ENCODE assay signal across 8 mouse cellular contexts in genomic region chr7:98307921-98308606, GRCm38 (mm10). TPM values are rescaled to one million over a fixed set of nuclear protein-coding genes. Genes with fewer than 3 reads are reported as not detected.
DNase-seq lines count a peak whose midpoint lies in the region; ATAC-seq and TF ChIP-seq lines count a peak whose summit lies in the region.

No protein-coding gene starts in this region.

- peak overlapping the region; percentile 80 for H3K4me3 ChIP-seq in kidney, embryonic 15.5 days (replicated peaks)
- peak overlapping the region; percentile 85 for H3K4me3 ChIP-seq in hindbrain, embryonic 14.5 days (replicated peaks; ENCODE audit: low read length)
- peak overlapping the region; percentile 80 for H3K4me3 ChIP-seq in midbrain, embryonic 16.5 days (ENCODE audit: low read depth, low read length)

- peak overlapping the region; percentile 73 for H3K4me2 ChIP-seq in kidney, embryonic 15.5 days
- H3K4me2 ChIP-seq in hindbrain, embryonic 14.5 days (replicated peaks) = peak overlapping the region; percentile 86
- peak overlapping the region; percentile 55 for H3K4me2 ChIP-seq in midbrain, embryonic 16.5 days (ENCODE audit: low read length)

- no peak for TF ChIP-seq POLR2A in brain, embryonic 14.5 days (IDR thresholded peaks at IDR 0.05; ENCODE audit: borderline replicate concordance, extremely low read depth, insufficient read depth, insufficient read length, poor library complexity, severe bottlenecking)

- no peak overlapping the region for H3K27ac ChIP-seq in kidney, embryonic 15.5 days
- H3K27ac ChIP-seq in hindbrain, embryonic 14.5 days = peak overlapping the region; percentile 69
- H3K27ac ChIP-seq in midbrain, embryonic 16.5 days (ENCODE audit: low read length) = no peak overlapping the region

- peak overlapping the region; percentile 80; the same call in 1 of the 2 replicates for H3K9ac ChIP-seq in kidney, embryonic 15.5 days
- peak overlapping the region; percentile 84 for H3K9ac ChIP-seq in hindbrain, embryonic 14.5 days
- peak overlapping the region; percentile 86 for H3K9ac ChIP-seq in midbrain, embryonic 16.5 days (ENCODE audit: low read depth, low read length)

- H3K36me3 ChIP-seq in kidney, embryonic 15.5 days = no peaks in the 10 kb centered on the region
- no peaks in the 10 kb centered on the region for H3K36me3 ChIP-seq in hindbrain, embryonic 14.5 days (replicated peaks; ENCODE audit: control insufficient read depth, insufficient read depth)
- no peaks in the 10 kb centered on the region for H3K36me3 ChIP-seq in midbrain, embryonic 16.5 days (ENCODE audit: control insufficient read depth, insufficient read depth, low read length)

- H3K27me3 ChIP-seq in kidney, embryonic 15.5 days = 0 out of 2 replicates have a peak, but pooled peaks cover 3% of the 10 kb centered on the region
- no peaks in the 10 kb centered on the region for H3K27me3 ChIP-seq in hindbrain, embryonic 14.5 days (ENCODE audit: control insufficient read depth, insufficient read depth, low read length)
- H3K27me3 ChIP-seq in midbrain, embryonic 16.5 days (ENCODE audit: control insufficient read depth, insufficient read depth, low read depth, low read length) = no peaks in the 10 kb centered on the region

- 46% methylated on average over 9 of the region's 9 CpGs for WGBS in kidney, embryonic 15.5 days
- 41% methylated on average over 9 of the region's 9 CpGs for WGBS in hindbrain, embryonic 14.5 days
- WGBS in midbrain, embryonic 16.5 days = 41% methylated on average over 9 of the region's 9 CpGs

- no peak for DNase-seq in kidney, adult 11 months
- DNase-seq in brain, embryonic 14.5 days (ENCODE audit: low read depth) = peak; percentile 74
- peak; percentile 36 for DNase-seq in hindbrain, embryonic 14.5 days (ENCODE audit: low spot score)
- DNase-seq in right cerebral cortex, postnatal 36 days (ENCODE audit: low spot score in 2 of 2) = no peak
- DNase-seq in layer of hippocampus, adult 9-11 months = no peak
- no peak for DNase-seq in thymus, postnatal 14 days

- H3K9me3 ChIP-seq in kidney, embryonic 15.5 days (replicated peaks) = no peaks in the 10 kb centered on the region
- H3K9me3 ChIP-seq in hindbrain, embryonic 14.5 days (ENCODE audit: control insufficient read depth, low read length) = no peaks in the 10 kb centered on the region
- H3K9me3 ChIP-seq in midbrain, embryonic 16.5 days (replicated peaks; ENCODE audit: control insufficient read depth, low read length, poor library complexity, severe bottlenecking) = no peaks in the 10 kb centered on the region

- H3K4me1 ChIP-seq in kidney, embryonic 15.5 days = peaks cover 13% of the 10 kb centered on the region
- peaks cover 9% of the 10 kb centered on the region for H3K4me1 ChIP-seq in hindbrain, embryonic 14.5 days (replicated peaks; ENCODE audit: control insufficient read depth, insufficient read depth, low read length)
- H3K4me1 ChIP-seq in midbrain, embryonic 16.5 days (ENCODE audit: control insufficient read depth, insufficient read depth, low read length) = peaks cover 13% of the 10 kb centered on the region

- TF ChIP-seq CTCF in brain, embryonic 14.5 days (IDR thresholded peaks at IDR 0.05; ENCODE audit: borderline replicate concordance, extremely low read depth, insufficient read depth, insufficient read length) = no peak

- ATAC-seq in kidney, embryonic 15.5 days (replicated peaks; ENCODE audit: low FRiP score) = no peak
- ATAC-seq in hindbrain, embryonic 14.5 days (ENCODE audit: low FRiP score) = no peak
- ATAC-seq in midbrain, embryonic 16.5 days = no peak

RNA-seq across cellular contexts. Expression of gene Acer3, which starts 12.9 kb away (rescaled TPM):
- polyA plus RNA-seq in kidney, embryonic 15.5 days (2015; fragmentation: Nextera tagmentation; extraction: Ambion mirVana) = 24.0 and 29.6 TPM in 2 replicates
- 10.5 and 11.0 TPM in 2 replicates for polyA plus RNA-seq in brain, embryonic 14.5 days (2012; rRNA removed)
- polyA plus RNA-seq in hindbrain, embryonic 14.5 days (2014; fragmentation: Nextera tagmentation; extraction: Ambion mirVana) = 27.1 and 27.4 TPM in 2 replicates
- polyA plus RNA-seq in midbrain, embryonic 16.5 days (2015; fragmentation: Nextera tagmentation; extraction: Ambion mirVana) = 20.6 and 22.5 TPM in 2 replicates

RNA-seq across cellular contexts. Expression of gene Tsku, which starts 53.1 kb away (rescaled TPM):
- 8.7 and 10.0 TPM in 2 replicates for polyA plus RNA-seq in kidney, embryonic 15.5 days (2015; fragmentation: Nextera tagmentation; extraction: Ambion mirVana)
- polyA plus RNA-seq in brain, embryonic 14.5 days (2012; rRNA removed) = 16.0 and 19.1 TPM in 2 replicates
- 9.5 and 11.7 TPM in 2 replicates for polyA plus RNA-seq in hindbrain, embryonic 14.5 days (2014; fragmentation: Nextera tagmentation; extraction: Ambion mirVana)
- 7.0 and 8.0 TPM in 2 replicates for polyA plus RNA-seq in midbrain, embryonic 16.5 days (2015; fragmentation: Nextera tagmentation; extraction: Ambion mirVana)

Comparison
In these comparisons a context has a peak if more than half of its experiments do, and no peak if none do; other contexts are left out.
1. DNase-seq: peak in brain, embryonic 14.5 days (single experiment) and hindbrain, embryonic 14.5 days (single experiment); none in kidney, adult 11 months (single experiment), right cerebral cortex, postnatal 36 days (0 of 2), layer of hippocampus, adult 9-11 months (single experiment) and thymus, postnatal 14 days (single experiment).
2. Peak in every context shown above with its lines, with median percentiles within 50 percentile points of each other: H3K4me2 ChIP-seq, H3K4me3 ChIP-seq and H3K9ac ChIP-seq.